Mouse (Mus musculus): Measurements from ENCODE around the gene Zp3. TPM values are rescaled to one million over a fixed set of nuclear protein-coding genes. Genes with fewer than 3 reads are reported as not detected.

Gene Zp3
- polyA plus RNA-seq, 1 experiment from 2014 or later = not detected

GRCm38 (mm10) chr5:135982398-135982797 is 2.5 kb downstream of the Zp3 start:
- no peak for ATAC-seq (ENCODE audit: insufficient number of reproducible peaks, low FRiP score, low TSS enrichment, low read depth)

GRCm38 (mm10) chr5:135984546-135985044 is 4.7 kb downstream of the Zp3 start:
- H3K9ac ChIP-seq (ENCODE audit: low read length) = no peak overlapping the region
- H3K4me2 ChIP-seq (ENCODE audit: low read depth, severe bottlenecking) = no peak overlapping the region
- no peaks in the 10 kb centered on the region for H3K27me3 ChIP-seq (ENCODE audit: control insufficient read depth, insufficient read depth, low read length)
- DNase-seq (ENCODE audit: low spot score) (no peak), ATAC-seq (ENCODE audit: insufficient number of reproducible peaks, low FRiP score, low TSS enrichment, low read depth) (no peak)
- WGBS = 69% methylated on average over 6 of the region's 6 CpGs
- H3K4me3 ChIP-seq (ENCODE audit: low read depth, low read length) = no peak overlapping the region
- H3K36me3 ChIP-seq (ENCODE audit: control insufficient read depth, insufficient read depth, low read length) = no peaks in the 10 kb centered on the region
- no peak overlapping the region for H3K27ac ChIP-seq (replicated peaks; ENCODE audit: low read depth, low read length)
- H3K9me3 ChIP-seq (ENCODE audit: control insufficient read depth, low read length) = no peaks in the 10 kb centered on the region
- no peaks in the 10 kb centered on the region for H3K4me1 ChIP-seq (ENCODE audit: control insufficient read depth, insufficient read depth, low read length)

More at GRCm38 (mm10) chr5:135982398-135982797, 2.5 kb downstream of the Zp3 start:
- H3K27ac ChIP-seq (replicated peaks; ENCODE audit: low read depth, low read length) = no peak overlapping the region
- no peaks in the 10 kb centered on the region for H3K9me3 ChIP-seq (ENCODE audit: control insufficient read depth, low read length)
- no peaks in the 10 kb centered on the region for H3K4me1 ChIP-seq (ENCODE audit: control insufficient read depth, insufficient read depth, low read length)
- H3K4me3 ChIP-seq (ENCODE audit: low read depth, low read length) = no peak overlapping the region
- no peak overlapping the region for H3K9ac ChIP-seq (ENCODE audit: low read length)
- H3K27me3 ChIP-seq (ENCODE audit: control insufficient read depth, insufficient read depth, low read length) = no peaks in the 10 kb centered on the region
- peak; percentile 78 for DNase-seq (ENCODE audit: low spot score)
- no peak overlapping the region for H3K4me2 ChIP-seq (ENCODE audit: low read depth, severe bottlenecking)
- H3K36me3 ChIP-seq (ENCODE audit: control insufficient read depth, insufficient read depth, low read length) = no peaks in the 10 kb centered on the region
- 36% methylated on average over 6 of the region's 6 CpGs for WGBS

GRCm38 (mm10) chr5:135987248-135987647 is 7.3 kb downstream of the Zp3 start:
- Histone ChIP-seq H3K4me1 (ENCODE audit: control insufficient read depth, insufficient read depth, low read length) (no peaks in the 10 kb centered on the region), H3K9ac (ENCODE audit: low read length) (no peak overlapping the region), H3K36me3 (ENCODE audit: control insufficient read depth, insufficient read depth, low read length) (no peaks in the 10 kb centered on the region), H3K9me3 (ENCODE audit: control insufficient read depth, low read length) (no peaks in the 10 kb centered on the region), H3K27ac (replicated peaks; ENCODE audit: low read depth, low read length) (no peak overlapping the region), H3K4me2 (ENCODE audit: low read depth, severe bottlenecking) (no peak overlapping the region), H3K27me3 (ENCODE audit: control insufficient read depth, insufficient read depth, low read length) (no peaks in the 10 kb centered on the region), H3K4me3 (ENCODE audit: low read depth, low read length) (no peak overlapping the region)
- WGBS = 66% methylated on average over 11 of the region's 11 CpGs
- DNase-seq (ENCODE audit: low spot score) (no peak), ATAC-seq (ENCODE audit: insufficient number of reproducible peaks, low FRiP score, low TSS enrichment, low read depth) (no peak)

- H3K9ac ChIP-seq (ENCODE audit: low read length) = no peak overlapping the region
- no peak for ATAC-seq (ENCODE audit: insufficient number of reproducible peaks, low FRiP score, low TSS enrichment, low read depth)
- H3K36me3 ChIP-seq (ENCODE audit: control insufficient read depth, insufficient read depth, low read length) = no peaks in the 10 kb centered on the region
- H3K27me3 ChIP-seq (ENCODE audit: control insufficient read depth, insufficient read depth, low read length) = no peaks in the 10 kb centered on the region
- peaks cover 4% of the 10 kb centered on the region; the same call in 1 of the 2 replicates for H3K4me1 ChIP-seq (ENCODE audit: control insufficient read depth, insufficient read depth, low read length)
- H3K4me2 ChIP-seq (ENCODE audit: low read depth, severe bottlenecking) = no peak overlapping the region
- no peak for DNase-seq (ENCODE audit: low spot score)
- no peaks in the 10 kb centered on the region for H3K9me3 ChIP-seq (ENCODE audit: control insufficient read depth, low read length)
- 79% methylated on average over 5 of the region's 5 CpGs for WGBS
- no peak overlapping the region for H3K27ac ChIP-seq (replicated peaks; ENCODE audit: low read depth, low read length)
- no peak overlapping the region for H3K4me3 ChIP-seq (ENCODE audit: low read depth, low read length)
Measured at GRCm38 (mm10) chr5:135990601-135991000, 10.7 kb downstream of the Zp3 start.

- no peaks in the 10 kb centered on the region for H3K9me3 ChIP-seq (ENCODE audit: control insufficient read depth, low read length)
- DNase-seq (ENCODE audit: low spot score) (no peak), ATAC-seq (ENCODE audit: insufficient number of reproducible peaks, low FRiP score, low TSS enrichment, low read depth) (no peak)
- no peak overlapping the region for H3K4me3 ChIP-seq (ENCODE audit: low read depth, low read length)
- no peak overlapping the region for H3K4me2 ChIP-seq (ENCODE audit: low read depth, severe bottlenecking)
- 57% methylated on average over 5 of the region's 5 CpGs for WGBS
- peaks cover 6% of the 10 kb centered on the region; the same call in 1 of the 2 replicates for H3K4me1 ChIP-seq (ENCODE audit: control insufficient read depth, insufficient read depth, low read length)
- no peak overlapping the region for H3K9ac ChIP-seq (ENCODE audit: low read length)
- peaks cover 3% of the 10 kb centered on the region for H3K36me3 ChIP-seq (ENCODE audit: control insufficient read depth, insufficient read depth, low read length)
- H3K27ac ChIP-seq (replicated peaks; ENCODE audit: low read depth, low read length) = no peak overlapping the region
- no peaks in the 10 kb centered on the region for H3K27me3 ChIP-seq (ENCODE audit: control insufficient read depth, insufficient read depth, low read length)
Measured at GRCm38 (mm10) chr5:135993381-135993965, 13.6 kb downstream of the Zp3 start.

GRCm38 (mm10) chr5:135994335-135994724 is 14.4 kb downstream of the Zp3 start:
- ATAC-seq (ENCODE audit: insufficient number of reproducible peaks, low FRiP score, low TSS enrichment, low read depth) = peak; percentile 18; the same call in 1 of the 2 replicates
- 72% methylated on average over 8 of the region's 8 CpGs for WGBS

GRCm38 (mm10) chr5:135994725-135995687 is 15.1 kb downstream of the Zp3 start, which contains the start of gene Dtx2:
Gene Dtx2 (plus strand): TSS chr5:135994800.
- peak within 1 kb of the TSS; percentile 76; the same call in 1 of the 2 replicates for H3K27ac ChIP-seq (replicated peaks; ENCODE audit: low read depth, low read length)
- peaks cover 6% of the 10 kb centered on the region; the same call in 1 of the 2 replicates for H3K4me1 ChIP-seq (ENCODE audit: control insufficient read depth, insufficient read depth, low read length)
- ATAC-seq (ENCODE audit: insufficient number of reproducible peaks, low FRiP score, low TSS enrichment, low read depth) (peak; percentile 87), DNase-seq (ENCODE audit: low spot score) (peak; percentile 91)
- 1% methylated on average over 47 of the region's 47 CpGs for WGBS
- H3K9me3 ChIP-seq (ENCODE audit: control insufficient read depth, low read length) = no peaks in the 10 kb centered on the region
- H3K4me2 ChIP-seq (ENCODE audit: low read depth, severe bottlenecking) = peak within 1 kb of the TSS; percentile 83
- H3K36me3 ChIP-seq (ENCODE audit: control insufficient read depth, insufficient read depth, low read length) = peaks cover 8% of the 10 kb centered on the region
- H3K27me3 ChIP-seq (ENCODE audit: control insufficient read depth, insufficient read depth, low read length) = no peaks in the 10 kb centered on the region
- H3K9ac ChIP-seq (ENCODE audit: low read length) = peak within 1 kb of the TSS; percentile 83
- H3K4me3 ChIP-seq (ENCODE audit: low read depth, low read length) = peak within 1 kb of the TSS; percentile 87

More at GRCm38 (mm10) chr5:135994335-135994724, 14.4 kb downstream of the Zp3 start:
- no peak for DNase-seq (ENCODE audit: low spot score)
- Histone ChIP-seq H3K4me2 (ENCODE audit: low read depth, severe bottlenecking) (no peak overlapping the region), H3K27ac (replicated peaks; ENCODE audit: low read depth, low read length) (no peak overlapping the region), H3K9ac (ENCODE audit: low read length) (no peak overlapping the region), H3K36me3 (ENCODE audit: control insufficient read depth, insufficient read depth, low read length) (peaks cover 8% of the 10 kb centered on the region), H3K4me1 (ENCODE audit: control insufficient read depth, insufficient read depth, low read length) (peaks cover 6% of the 10 kb centered on the region; the same call in 1 of the 2 replicates), H3K27me3 (ENCODE audit: control insufficient read depth, insufficient read depth, low read length) (no peaks in the 10 kb centered on the region), H3K4me3 (ENCODE audit: low read depth, low read length) (peak overlapping the region; percentile 87), H3K9me3 (ENCODE audit: control insufficient read depth, low read length) (no peaks in the 10 kb centered on the region)

- Histone ChIP-seq H3K36me3 (ENCODE audit: control insufficient read depth, insufficient read depth, low read length) (peaks cover 8% of the 10 kb centered on the region), H3K4me2 (ENCODE audit: low read depth, severe bottlenecking) (no peak overlapping the region; the same call in 1 of the 2 replicates), H3K4me1 (ENCODE audit: control insufficient read depth, insufficient read depth, low read length) (peaks cover 6% of the 10 kb centered on the region; the same call in 1 of the 2 replicates), H3K4me3 (ENCODE audit: low read depth, low read length) (peak overlapping the region; percentile 87; the same call in 1 of the 2 replicates), H3K9ac (ENCODE audit: low read length) (no peak overlapping the region), H3K9me3 (ENCODE audit: control insufficient read depth, low read length) (no peaks in the 10 kb centered on the region), H3K27ac (replicated peaks; ENCODE audit: low read depth, low read length) (no peak overlapping the region), H3K27me3 (ENCODE audit: control insufficient read depth, insufficient read depth, low read length) (no peaks in the 10 kb centered on the region)
- 94% methylated on average over 8 of the region's 8 CpGs for WGBS
- ATAC-seq (ENCODE audit: insufficient number of reproducible peaks, low FRiP score, low TSS enrichment, low read depth) (no peak), DNase-seq (ENCODE audit: low spot score) (no peak)
Measured at GRCm38 (mm10) chr5:135996162-135996561, 16.3 kb downstream of the Zp3 start.

Measured in limb, embryonic 11.5 days (tissue).